Comparison of ENCODE assay signal across 18 mouse cellular contexts in genomic region chr10:66933689-66934088, GRCm38 (mm10).
"Had no signal": no experiment of that assay in that cellular context is flagged by ENCODE, and none has a peak within 500 bp of the region (broad histone marks: within the 10 kb centered on the region; RNA-seq: fewer than 3 reads in every experiment).

No protein-coding gene starts in this region.

- H3K27ac ChIP-seq: kidney, embryonic 15.5 days; left cerebral cortex, adult 2 months; liver, embryonic 13.5 days; midbrain, embryonic 12.5 days; neural tube, embryonic 12.5 days had no signal

- H3K9me3 ChIP-seq: kidney, embryonic 15.5 days; liver, embryonic 13.5 days; midbrain, embryonic 12.5 days; neural tube, embryonic 12.5 days had no signal

- ATAC-seq: inflammation-experienced regulatory T-cells, adult 6 months had no signal

- H3K4me2 ChIP-seq: kidney, embryonic 15.5 days; liver, embryonic 13.5 days; midbrain, embryonic 12.5 days; neural tube, embryonic 12.5 days had no signal

- H3K4me3 ChIP-seq: kidney, embryonic 15.5 days; left cerebral cortex, adult 2 months; liver, embryonic 13.5 days; midbrain, embryonic 12.5 days; neural tube, embryonic 12.5 days had no signal

- DNase-seq: kidney, adult 11 months; kidney, adult 8-10 months; kidney, postnatal 10 days; kidney, postnatal 36 days; layer of hippocampus, postnatal 36 days; liver, embryonic 13.5 days; lung, adult 2 months; lung, postnatal 14 days; lung, postnatal 4 days; right cerebral cortex, adult 18-20 months; right cerebral cortex, postnatal 25 days; spleen, adult 18-20 months; thymus, postnatal 25 days had no signal

- H3K27me3 ChIP-seq: kidney, embryonic 15.5 days; liver, embryonic 13.5 days; midbrain, embryonic 12.5 days; neural tube, embryonic 12.5 days had no signal

- H3K36me3 ChIP-seq: kidney, embryonic 15.5 days; liver, embryonic 13.5 days; midbrain, embryonic 12.5 days; neural tube, embryonic 12.5 days had no signal

- H3K9ac ChIP-seq: kidney, embryonic 15.5 days; liver, embryonic 13.5 days; midbrain, embryonic 12.5 days; neural tube, embryonic 12.5 days had no signal

- H3K4me1 ChIP-seq: midbrain, embryonic 12.5 days; neural tube, embryonic 12.5 days had no signal
